Mouse (Mus musculus): ENCODE data around the gene Mastl.

Gene Mastl

GRCm38 (mm10) chr2:23155777-23156607, at the start of gene Mastl, which contains the start of gene Yme1l1:
Mastl (minus strand) TSS chr2:23156024.
Yme1l1 (plus strand) TSS chr2:23156369.
- peak; percentile 99 for DNase-seq (ENCODE audit: low read depth, low spot score)

- no peak for DNase-seq (ENCODE audit: low read depth, low spot score)
These were observed 47.3 kb upstream of the Mastl start for GRCm38 (mm10) chr2:23202900-23203670.

GRCm38 (mm10) chr2:23201034-23201433, 45.2 kb upstream of the Mastl start:
- no peak for DNase-seq (ENCODE audit: low read depth, low spot score)

GRCm38 (mm10) chr2:23194366-23194765, 38.5 kb upstream of the Mastl start:
- DNase-seq (ENCODE audit: low read depth, low spot score) = peak; percentile 45

GRCm38 (mm10) chr2:23172305-23172704, 16.5 kb upstream of the Mastl start:
- DNase-seq (ENCODE audit: low read depth, low spot score) = no peak

GRCm38 (mm10) chr2:23156608-23157081, 821 bp upstream of the Mastl start:
- no peak for DNase-seq (ENCODE audit: low read depth, low spot score)

GRCm38 (mm10) chr2:23155199-23155621, 614 bp downstream of the Mastl start:
- no peak for DNase-seq (ENCODE audit: low read depth, low spot score)

- peak; percentile 1 for DNase-seq (ENCODE audit: low read depth, low spot score)
These were observed 36.3 kb downstream of the Mastl start for GRCm38 (mm10) chr2:23119573-23119972.

- DNase-seq (ENCODE audit: low read depth, low spot score) = no peak
These were observed 53.6 kb downstream of the Mastl start for GRCm38 (mm10) chr2:23102266-23102665.

- no peak for DNase-seq (ENCODE audit: low read depth, low spot score)
These were observed 58.8 kb downstream of the Mastl start for GRCm38 (mm10) chr2:23097028-23097427.

- DNase-seq (ENCODE audit: low read depth, low spot score) = peak; percentile 44
These were observed 63.6 kb downstream of the Mastl start for GRCm38 (mm10) chr2:23092216-23092615.

- no peak for DNase-seq (ENCODE audit: low read depth, low spot score)
These were observed 71.3 kb downstream of the Mastl start for GRCm38 (mm10) chr2:23084540-23084939.

- DNase-seq (ENCODE audit: low read depth, low spot score) = no peak
These were observed 77.2 kb downstream of the Mastl start for GRCm38 (mm10) chr2:23078588-23078987.

GRCm38 (mm10) chr2:23077693-23078092, 78.1 kb downstream of the Mastl start:
- DNase-seq (ENCODE audit: low read depth, low spot score) = no peak

GRCm38 (mm10) chr2:23076783-23077182, 79.0 kb downstream of the Mastl start:
- no peak for DNase-seq (ENCODE audit: low read depth, low spot score)

GRCm38 (mm10) chr2:23075846-23076245, 80.0 kb downstream of the Mastl start:
- no peak for DNase-seq (ENCODE audit: low read depth, low spot score)

GRCm38 (mm10) chr2:23071406-23071805, 84.4 kb downstream of the Mastl start:
- DNase-seq (ENCODE audit: low read depth, low spot score) = no peak

- DNase-seq (ENCODE audit: low read depth, low spot score) = no peak
These were observed 85.3 kb downstream of the Mastl start for GRCm38 (mm10) chr2:23070491-23070890.

GRCm38 (mm10) chr2:23068894-23069744, 86.7 kb downstream of the Mastl start:
- peak; percentile 97 for DNase-seq (ENCODE audit: low read depth, low spot score)

- DNase-seq (ENCODE audit: low read depth, low spot score) = no peak
These were observed 87.5 kb downstream of the Mastl start for GRCm38 (mm10) chr2:23068370-23068737.

GRCm38 (mm10) chr2:23067552-23068369, 88.1 kb downstream of the Mastl start, which contains the start of gene Acbd5:
Acbd5 (plus strand) TSS chr2:23068167.
- DNase-seq (ENCODE audit: low read depth, low spot score) = peak; percentile 100

All from brain, adult 2 months (tissue).